Mouse (Mus musculus) heart, embryonic 11.5 days (tissue): ENCODE results near the gene Gm10382. TPM values are rescaled to one million over a fixed set of nuclear protein-coding genes. Genes with fewer than 3 reads are reported as not detected.

ENCODE experiments used
- ATAC-seq: fragments of 200-750 bp; cut with Nextera tagmentation; replicated peaks from 2 replicates; pipeline ENCODE4 v1.8.0; 2017; ENCODE audit warnings: moderate library complexity; ENCODE audit not compliant: insufficient number of reproducible peaks, low FRiP score, low TSS enrichment
- H3K27ac ChIP-seq: fragments of 300-500 bp; sonication (generic); 2 replicates; pipeline ENCODE4 v1.5.1; 2014; ENCODE audit warnings: mild to moderate bottlenecking, low read depth, low read length
- H3K27me3 ChIP-seq: fragments of 300-500 bp; sonication (generic); 2 replicates; pipeline ENCODE4 v1.6.1; 2014; ENCODE audit warnings: mild to moderate bottlenecking, low read length, mixed read lengths; ENCODE audit not compliant: control insufficient read depth, insufficient read depth
- H3K36me3 ChIP-seq: fragments of 300-500 bp; sonication (generic); 2 replicates; pipeline ENCODE4 v1.6.1; 2014; ENCODE audit warnings: mild to moderate bottlenecking, low read length, moderate library complexity, mixed read lengths; ENCODE audit not compliant: control insufficient read depth, insufficient read depth
- H3K4me1 ChIP-seq: fragments of 300-500 bp; sonication (generic); 2 replicates; pipeline ENCODE4 v1.6.1; 2014; ENCODE audit warnings: low read length; ENCODE audit not compliant: control insufficient read depth, insufficient read depth
- H3K4me2 ChIP-seq: fragments of 300-500 bp; sonication (generic); 2 replicates; pipeline ENCODE4 v1.6.1; 2014; ENCODE audit warnings: mild to moderate bottlenecking, moderate library complexity
- H3K4me3 ChIP-seq: fragments of 300-500 bp; sonication (generic); 2 replicates; pipeline ENCODE4 v1.5.1; 2014; ENCODE audit warnings: low read depth, low read length
- H3K9ac ChIP-seq: fragments of 300-500 bp; sonication (generic); 2 replicates; pipeline ENCODE4 v1.6.1; 2014; ENCODE audit warnings: mild to moderate bottlenecking, low read depth, low read length, moderate library complexity
- H3K9me3 ChIP-seq: fragments of 300-500 bp; sonication (generic); replicated peaks from 2 replicates; pipeline ENCODE4 v1.6.1; 2016; ENCODE audit warnings: low read length; ENCODE audit not compliant: control insufficient read depth
- WGBS: fragments of 180-500 bp; shearing (Covaris S2); extraction: QIAGEN DNeasy Blood & Tissue Kit; methylation state at CpG from one replicate; pipeline ENCODE4 v1.1.7; 2014; ENCODE audit not compliant: insufficient replicate concordance; 5-methylcytosine and 5-hydroxymethylcytosine counted together
- polyA plus RNA-seq: library from polyadenylated mRNA; unstranded; fragments of >200 nt; fragmentation: Nextera tagmentation; extraction: Ambion mirVana; gene quantifications from 2 replicates; pipeline ENCODE4 v1.2.1, GENCODE M21; 2014

Gene Gm10382
- polyA plus RNA-seq, result 0.42 TPM in 1 of 2 replicates, not detected in the other

GRCm38 (mm10) chr5:125389131-125389578, at the start of gene Gm10382:
Gene Gm10382 (plus strand): TSS chr5:125389322.
- peak within 1 kb of the TSS; percentile 93 for H3K27ac ChIP-seq
- peaks cover 15% of the 10 kb centered on the region for H3K36me3 ChIP-seq
- H3K9ac ChIP-seq, result peak within 1 kb of the TSS; percentile 100
- H3K27me3 ChIP-seq, result no peaks in the 10 kb centered on the region
- H3K4me2 ChIP-seq, result peak within 1 kb of the TSS; percentile 99
- H3K9me3 ChIP-seq, result no peaks in the 10 kb centered on the region
- under 1% methylated on average over 41 of the region's 41 CpGs for WGBS
- H3K4me3 ChIP-seq, result peak within 1 kb of the TSS; percentile 99
- H3K4me1 ChIP-seq, result peaks cover 25% of the 10 kb centered on the region
- peak; percentile 31 for ATAC-seq

GRCm38 (mm10) chr5:125339851-125340531, 49.1 kb upstream of the Gm10382 start:
- Histone ChIP-seq H3K27ac (peak overlapping the region; percentile 76), H3K4me2 (peak overlapping the region; percentile 99), H3K36me3 (no peaks in the 10 kb centered on the region), H3K4me3 (peak overlapping the region; percentile 91), H3K9ac (peak overlapping the region; percentile 85), H3K9me3 (no peaks in the 10 kb centered on the region), H3K27me3 (no peaks in the 10 kb centered on the region), H3K4me1 (peaks cover 34% of the 10 kb centered on the region)
- 2% methylated on average over 25 of the region's 25 CpGs for WGBS
- no peak for ATAC-seq

GRCm38 (mm10) chr5:125340547-125341262, 48.4 kb upstream of the Gm10382 start, which contains the start of gene Scarb1:
Gene Scarb1 (minus strand): TSS chr5:125341094.
- Histone ChIP-seq H3K27ac (peak within 1 kb of the TSS; percentile 76), H3K4me2 (peak within 1 kb of the TSS; percentile 99), H3K9me3 (no peaks in the 10 kb centered on the region), H3K4me3 (peak within 1 kb of the TSS; percentile 91), H3K4me1 (peaks cover 34% of the 10 kb centered on the region), H3K9ac (peak within 1 kb of the TSS; percentile 85), H3K27me3 (no peaks in the 10 kb centered on the region), H3K36me3 (no peaks in the 10 kb centered on the region)
- WGBS, result 1% methylated on average over 39 of the region's 42 CpGs
- ATAC-seq, result peak; percentile 86

GRCm38 (mm10) chr5:125341459-125342090, 47.5 kb upstream of the Gm10382 start:
- H3K36me3 ChIP-seq, result no peaks in the 10 kb centered on the region
- peak overlapping the region; percentile 91 for H3K4me3 ChIP-seq
- H3K4me2 ChIP-seq, result peak overlapping the region; percentile 99
- H3K27ac ChIP-seq, result peak overlapping the region; percentile 76
- H3K9me3 ChIP-seq, result no peaks in the 10 kb centered on the region
- 17% methylated on average over 14 of the region's 14 CpGs for WGBS
- H3K4me1 ChIP-seq, result peaks cover 34% of the 10 kb centered on the region
- H3K27me3 ChIP-seq, result no peaks in the 10 kb centered on the region
- H3K9ac ChIP-seq, result peak overlapping the region; percentile 85
- ATAC-seq, result peak; percentile 65

GRCm38 (mm10) chr5:125344296-125344695, 44.8 kb upstream of the Gm10382 start:
- no peaks in the 10 kb centered on the region for H3K36me3 ChIP-seq
- peaks cover 16% of the 10 kb centered on the region for H3K4me1 ChIP-seq
- no peaks in the 10 kb centered on the region for H3K9me3 ChIP-seq
- H3K4me3 ChIP-seq, result no peak overlapping the region
- no peak overlapping the region for H3K4me2 ChIP-seq
- H3K27ac ChIP-seq, result no peak overlapping the region
- 89% methylated on average over 6 of the region's 6 CpGs for WGBS
- ATAC-seq, result no peak
- H3K9ac ChIP-seq, result no peak overlapping the region
- no peaks in the 10 kb centered on the region for H3K27me3 ChIP-seq

- Histone ChIP-seq H3K4me2 (no peak overlapping the region), H3K9ac (no peak overlapping the region), H3K4me1 (no peaks in the 10 kb centered on the region), H3K4me3 (no peak overlapping the region), H3K27ac (no peak overlapping the region), H3K27me3 (no peaks in the 10 kb centered on the region), H3K9me3 (no peaks in the 10 kb centered on the region), H3K36me3 (no peaks in the 10 kb centered on the region)
- no peak for ATAC-seq
- 63% methylated on average over 7 of the region's 7 CpGs for WGBS
Measured at GRCm38 (mm10) chr5:125348067-125348466, 41.1 kb upstream of the Gm10382 start.

GRCm38 (mm10) chr5:125348487-125348886, 40.6 kb upstream of the Gm10382 start:
- 18% methylated on average over 8 of the region's 8 CpGs for WGBS
- Histone ChIP-seq H3K27ac (no peak overlapping the region), H3K9me3 (no peaks in the 10 kb centered on the region), H3K4me3 (no peak overlapping the region), H3K27me3 (no peaks in the 10 kb centered on the region), H3K9ac (no peak overlapping the region), H3K4me1 (no peaks in the 10 kb centered on the region), H3K4me2 (no peak overlapping the region), H3K36me3 (no peaks in the 10 kb centered on the region)
- no peak for ATAC-seq

- Histone ChIP-seq H3K9me3 (no peaks in the 10 kb centered on the region), H3K27me3 (no peaks in the 10 kb centered on the region), H3K4me1 (no peaks in the 10 kb centered on the region), H3K27ac (no peak overlapping the region), H3K4me2 (no peak overlapping the region), H3K36me3 (no peaks in the 10 kb centered on the region), H3K9ac (no peak overlapping the region), H3K4me3 (no peak overlapping the region)
- WGBS, result 75% methylated on average over 3 of the region's 3 CpGs
- no peak for ATAC-seq
Measured at GRCm38 (mm10) chr5:125349391-125349790, 39.7 kb upstream of the Gm10382 start.
